Mouse (Mus musculus) E14TG2a.4 (cell line): ENCODE measurements around the gene Nod1.

Source experiments
- H3K27me3 ChIP-seq: 2 replicates; pipeline ENCODE4 v1.6.1; 2014; ENCODE audit warnings: low read length, control low read depth; ENCODE audit not compliant: insufficient read depth
- H3K36me3 ChIP-seq: 2 replicates; pipeline ENCODE4 v1.6.1; 2014; ENCODE audit warnings: low read length, control low read depth; ENCODE audit not compliant: insufficient read depth
- H3K4me1 ChIP-seq: replicated peaks from 2 replicates; pipeline ENCODE4 v1.6.1; 2014; ENCODE audit warnings: low read depth, low read length, control low read depth
- H3K4me3 ChIP-seq: replicated peaks from 2 replicates; pipeline ENCODE4 v1.5.1; 2014; ENCODE audit warnings: mild to moderate bottlenecking, low read length
- H3K9me3 ChIP-seq: 2 replicates; pipeline ENCODE4 v1.6.1; 2014; ENCODE audit warnings: low read length, control low read depth
- CTCF ChIP-seq: conservative IDR thresholded peaks from 2 replicates; pipeline ENCODE4 v1.5.1; 2014; ENCODE audit warnings: low read length
- NANOG ChIP-seq: IDR thresholded peaks from 2 replicates; pipeline ENCODE4 v1.6.1; 2014; ENCODE audit warnings: borderline replicate concordance, low read length, mixed read lengths
- POU5F1 ChIP-seq: IDR thresholded peaks from 2 replicates; pipeline ENCODE4 v1.6.1; 2014; ENCODE audit warnings: low read length, borderline replicate concordance

Gene Nod1

GRCm38 (mm10) chr6:54941149-54941548 is 31.3 kb downstream of the Nod1 start:
- no peaks in the 10 kb centered on the region for H3K36me3 ChIP-seq
- H3K4me3 ChIP-seq: no peak overlapping the region
- H3K9me3 ChIP-seq: no peaks in the 10 kb centered on the region
- no peak for TF ChIP-seq NANOG
- TF ChIP-seq CTCF: no peak
- no peak for TF ChIP-seq POU5F1
- H3K27me3 ChIP-seq: peaks cover 84% of the 10 kb centered on the region
- peaks cover 44% of the 10 kb centered on the region for H3K4me1 ChIP-seq

GRCm38 (mm10) chr6:54940126-54940525 is 32.3 kb downstream of the Nod1 start:
- peaks cover 78% of the 10 kb centered on the region for H3K27me3 ChIP-seq
- no peak for TF ChIP-seq POU5F1
- H3K4me3 ChIP-seq: no peak overlapping the region
- H3K36me3 ChIP-seq: no peaks in the 10 kb centered on the region
- H3K4me1 ChIP-seq: peaks cover 47% of the 10 kb centered on the region
- no peaks in the 10 kb centered on the region for H3K9me3 ChIP-seq

GRCm38 (mm10) chr6:54939631-54940030 is 32.8 kb downstream of the Nod1 start:
- Histone ChIP-seq H3K36me3 (no peaks in the 10 kb centered on the region), H3K4me1 (peaks cover 49% of the 10 kb centered on the region), H3K27me3 (peaks cover 73% of the 10 kb centered on the region), H3K4me3 (no peak overlapping the region), H3K9me3 (no peaks in the 10 kb centered on the region)
- TF ChIP-seq POU5F1: no peak
- TF ChIP-seq NANOG: no peak
- TF ChIP-seq CTCF: no peak

DNA sequence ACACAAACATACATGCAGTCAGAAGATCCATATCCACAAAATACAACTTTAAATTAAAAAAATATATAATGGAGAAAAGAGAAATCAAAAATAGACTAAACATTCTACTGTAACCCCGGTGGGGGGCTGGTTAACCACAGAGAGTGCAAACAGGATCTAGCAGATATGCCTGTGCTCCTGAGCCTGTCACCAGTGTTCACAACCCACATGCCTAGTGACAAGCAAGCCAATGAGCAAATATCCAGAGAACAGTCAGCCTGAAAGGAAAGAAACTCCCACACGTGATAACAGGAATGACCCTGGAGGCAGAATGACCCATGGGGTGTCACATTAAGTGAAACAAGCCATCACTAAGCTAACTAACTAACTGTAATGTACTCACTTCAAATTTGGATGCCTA is 35.9 kb downstream of the Nod1 start:
- H3K4me3 ChIP-seq: no peak overlapping the region
- TF ChIP-seq NANOG: no peak
- no peak for TF ChIP-seq POU5F1
- TF ChIP-seq CTCF: no peak
- H3K36me3 ChIP-seq: no peaks in the 10 kb centered on the region
- H3K4me1 ChIP-seq: peaks cover 31% of the 10 kb centered on the region
- peaks cover 42% of the 10 kb centered on the region for H3K27me3 ChIP-seq
- H3K9me3 ChIP-seq: 0 out of 2 replicates have a peak, but pooled peaks cover under 1% of the 10 kb centered on the region

DNA sequence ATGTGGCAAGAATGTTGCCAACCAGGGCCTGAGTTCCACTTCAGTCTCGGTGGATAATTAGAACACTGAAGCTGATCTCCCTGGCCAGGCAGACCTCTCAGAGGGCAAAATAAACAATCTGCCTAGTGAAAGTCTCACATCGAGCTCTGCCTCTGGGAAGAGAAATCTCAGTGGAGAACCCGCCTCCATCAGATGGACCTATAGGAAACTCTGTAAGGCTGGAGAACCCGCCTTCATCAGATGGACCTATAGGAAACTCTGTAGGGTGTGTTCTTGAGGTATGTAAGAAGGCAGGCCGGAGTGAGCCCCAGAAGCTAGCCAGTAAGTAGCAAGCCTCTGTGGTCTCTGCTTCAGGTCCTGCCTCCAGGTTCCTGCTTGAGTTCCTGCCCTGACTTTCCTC is 37.5 kb downstream of the Nod1 start:
- H3K4me3 ChIP-seq: no peak overlapping the region
- H3K9me3 ChIP-seq: 0 out of 2 replicates have a peak, but pooled peaks cover 7% of the 10 kb centered on the region
- peaks cover 21% of the 10 kb centered on the region for H3K4me1 ChIP-seq
- TF ChIP-seq CTCF (no peak), NANOG (no peak), POU5F1 (no peak)
- peaks cover 27% of the 10 kb centered on the region for H3K27me3 ChIP-seq
- no peaks in the 10 kb centered on the region for H3K36me3 ChIP-seq

- peaks cover 15% of the 10 kb centered on the region for H3K4me1 ChIP-seq
- H3K9me3 ChIP-seq: 0 out of 2 replicates have a peak, but pooled peaks cover 7% of the 10 kb centered on the region
- no peak overlapping the region for H3K4me3 ChIP-seq
- TF ChIP-seq CTCF: no peak
- no peak for TF ChIP-seq POU5F1
- TF ChIP-seq NANOG: no peak
- no peaks in the 10 kb centered on the region for H3K36me3 ChIP-seq
- peaks cover 23% of the 10 kb centered on the region for H3K27me3 ChIP-seq
Measured at GRCm38 (mm10) chr6:54934313-54934712, 38.1 kb downstream of the Nod1 start.

GRCm38 (mm10) chr6:54933866-54934265 is 38.5 kb downstream of the Nod1 start:
- no peaks in the 10 kb centered on the region for H3K36me3 ChIP-seq
- TF ChIP-seq POU5F1 (no peak), CTCF (no peak)
- H3K4me3 ChIP-seq: no peak overlapping the region
- H3K4me1 ChIP-seq: peaks cover 10% of the 10 kb centered on the region; the same call in 1 of the 2 replicates
- H3K27me3 ChIP-seq: peaks cover 18% of the 10 kb centered on the region
- H3K9me3 ChIP-seq: 0 out of 2 replicates have a peak, but pooled peaks cover 7% of the 10 kb centered on the region

- Histone ChIP-seq H3K27me3 (peaks cover 12% of the 10 kb centered on the region; the same call in 1 of the 2 replicates), H3K4me3 (no peak overlapping the region), H3K4me1 (peaks cover 9% of the 10 kb centered on the region; the same call in 1 of the 2 replicates), H3K9me3 (0 out of 2 replicates have a peak, but pooled peaks cover 7% of the 10 kb centered on the region), H3K36me3 (no peaks in the 10 kb centered on the region)
- no peak for TF ChIP-seq CTCF
- no peak for TF ChIP-seq POU5F1
- no peak for TF ChIP-seq NANOG
Measured at GRCm38 (mm10) chr6:54933216-54933615, 39.2 kb downstream of the Nod1 start.

GRCm38 (mm10) chr6:54932526-54932925 is 39.9 kb downstream of the Nod1 start:
- peaks cover 9% of the 10 kb centered on the region; the same call in 1 of the 2 replicates for H3K4me1 ChIP-seq
- H3K9me3 ChIP-seq: 0 out of 2 replicates have a peak, but pooled peaks cover 7% of the 10 kb centered on the region
- H3K4me3 ChIP-seq: no peak overlapping the region
- H3K27me3 ChIP-seq: peaks cover 8% of the 10 kb centered on the region
- no peak for TF ChIP-seq CTCF
- no peak for TF ChIP-seq POU5F1
- TF ChIP-seq NANOG: no peak
- H3K36me3 ChIP-seq: no peaks in the 10 kb centered on the region

GRCm38 (mm10) chr6:54931641-54932040 is 40.8 kb downstream of the Nod1 start:
- TF ChIP-seq CTCF (no peak), POU5F1 (no peak), NANOG (no peak)
- no peak overlapping the region for H3K4me3 ChIP-seq
- peaks cover 3% of the 10 kb centered on the region; the same call in 1 of the 2 replicates for H3K27me3 ChIP-seq
- peaks cover 9% of the 10 kb centered on the region; the same call in 1 of the 2 replicates for H3K4me1 ChIP-seq
- H3K36me3 ChIP-seq: no peaks in the 10 kb centered on the region
- H3K9me3 ChIP-seq: 0 out of 2 replicates have a peak, but pooled peaks cover 7% of the 10 kb centered on the region
